Mouse (Mus musculus) kidney, postnatal 0 days (tissue): ENCODE measurements at regions not wholly inside any gene's neighbourhood (a gene's known extent, or its start where the extent isn't known, plus 50 kb on each side); places are given as distances from the start of the nearest gene placed in this dataset.

Source experiments
- ATAC-seq: fragments of 200-750 bp; cut with Nextera tagmentation; replicated peaks from 2 replicates; pipeline ENCODE4 v1.8.0; 2017; ENCODE audit warnings: low read depth, moderate number of reproducible peaks, moderate TSS enrichment, moderate library complexity; ENCODE audit not compliant: low FRiP score
- DNase-seq: peaks from one replicate; pipeline ENCODE4 v3.0.0-alpha.2; 2016; ENCODE audit warnings: low spot score
- H3K27ac ChIP-seq: fragments of 300-500 bp; sonication (generic); 2 replicates; pipeline ENCODE4 v1.5.1; 2014; ENCODE audit warnings: mild to moderate bottlenecking
- H3K27me3 ChIP-seq: fragments of 300-500 bp; sonication (generic); 2 replicates; pipeline ENCODE4 v1.6.1; 2014; ENCODE audit warnings: low read length, mixed read lengths; ENCODE audit not compliant: insufficient read depth
- H3K36me3 ChIP-seq: fragments of 300-500 bp; sonication (generic); 2 replicates; pipeline ENCODE4 v1.6.1; 2014; ENCODE audit warnings: low read length, mixed read lengths; ENCODE audit not compliant: insufficient read depth
- H3K4me1 ChIP-seq: fragments of 300-500 bp; sonication (generic); replicated peaks from 2 replicates; pipeline ENCODE4 v1.6.1; 2014; ENCODE audit warnings: antibody characterized with exemption, low read length, mixed read lengths; ENCODE audit not compliant: insufficient read depth
- H3K4me2 ChIP-seq: fragments of 300-500 bp; sonication (generic); 2 replicates; pipeline ENCODE4 v1.6.1; 2014; ENCODE audit warnings: mild to moderate bottlenecking, low read length, moderate library complexity, mixed read lengths
- H3K4me3 ChIP-seq: fragments of 300-500 bp; sonication (generic); replicated peaks from 2 replicates; pipeline ENCODE4 v1.5.1; 2014; ENCODE audit warnings: low read depth, low read length
- H3K9ac ChIP-seq: fragments of 300-500 bp; sonication (generic); 2 replicates; pipeline ENCODE4 v1.6.1; 2014; ENCODE audit warnings: low read depth, low read length
- H3K9me3 ChIP-seq: fragments of 300-500 bp; sonication (generic); replicated peaks from 2 replicates; pipeline ENCODE4 v1.6.1; 2016; ENCODE audit warnings: low read length, inconsistent platforms, mixed read lengths
- CTCF ChIP-seq: IDR thresholded peaks from 2 replicates; pipeline ENCODE4 v1.5.1; 2016; ENCODE audit warnings: antibody characterized with exemption, low read depth, mild to moderate bottlenecking, moderate library complexity
- WGBS: fragments of 180-500 bp; shearing (Covaris S2); extraction: QIAGEN DNeasy Blood & Tissue Kit; methylation state at CpG from one replicate; pipeline ENCODE4 v1.1.7; 2014; 5-methylcytosine and 5-hydroxymethylcytosine counted together

- Histone ChIP-seq H3K36me3 (no peaks in the 10 kb centered on the region), H3K9ac (no peak overlapping the region), H3K4me1 (no peaks in the 10 kb centered on the region), H3K27ac (no peak overlapping the region), H3K4me2 (no peak overlapping the region), H3K4me3 (no peak overlapping the region), H3K9me3 (no peaks in the 10 kb centered on the region), H3K27me3 (no peaks in the 10 kb centered on the region)
- no peak for TF ChIP-seq CTCF
- ATAC-seq, result no peak
- 87% methylated on average over 10 of the region's 10 CpGs for WGBS
- no peak for DNase-seq
Observed at GRCm38 (mm10) chr4:114733256-114734004, 88.1 kb upstream of the Gm12830 start.

- Histone ChIP-seq H3K4me3 (no peak overlapping the region), H3K27ac (peak overlapping the region; percentile 77), H3K9ac (no peak overlapping the region), H3K27me3 (no peaks in the 10 kb centered on the region), H3K36me3 (no peaks in the 10 kb centered on the region), H3K4me1 (peaks cover 6% of the 10 kb centered on the region; the same call in 1 of the 2 replicates), H3K4me2 (no peak overlapping the region), H3K9me3 (no peaks in the 10 kb centered on the region)
- ATAC-seq (peak; percentile 73; the same call in 1 of the 2 replicates), DNase-seq (peak; percentile 89)
- 12% methylated on average over 16 of the region's 16 CpGs for WGBS
- no peak for TF ChIP-seq CTCF
Observed at GRCm38 (mm10) chr4:114738903-114739667, 82.4 kb upstream of the Gm12830 start.

- Histone ChIP-seq H3K36me3 (no peaks in the 10 kb centered on the region), H3K27ac (no peak overlapping the region), H3K27me3 (no peaks in the 10 kb centered on the region), H3K4me2 (no peak overlapping the region), H3K4me1 (no peaks in the 10 kb centered on the region), H3K9ac (no peak overlapping the region), H3K4me3 (no peak overlapping the region), H3K9me3 (peaks cover 3% of the 10 kb centered on the region)
- TF ChIP-seq CTCF, result no peak
- ATAC-seq (no peak), DNase-seq (no peak)
- 64% methylated on average over 2 of the region's 2 CpGs for WGBS
Observed at GRCm38 (mm10) chr4:114748131-114748530, 73.4 kb upstream of the Gm12830 start.

- Histone ChIP-seq H3K4me1 (no peaks in the 10 kb centered on the region), H3K4me2 (no peak overlapping the region), H3K36me3 (no peaks in the 10 kb centered on the region), H3K9ac (no peak overlapping the region), H3K27me3 (no peaks in the 10 kb centered on the region), H3K9me3 (no peaks in the 10 kb centered on the region), H3K4me3 (no peak overlapping the region), H3K27ac (no peak overlapping the region)
- no peak for ATAC-seq
- TF ChIP-seq CTCF, result no peak
- no peak for DNase-seq
Observed at GRCm38 (mm10) chr4:114759837-114760236, 61.7 kb upstream of the Gm12830 start.

- 25% methylated on average over 22 of the region's 22 CpGs for WGBS
- no peak overlapping the region for H3K4me3 ChIP-seq
- peak; percentile 73 for DNase-seq
- ATAC-seq, result peak; percentile 54
- H3K36me3 ChIP-seq, result no peaks in the 10 kb centered on the region
- H3K4me1 ChIP-seq, result 0 out of 2 replicates have a peak, but pooled peaks cover 6% of the 10 kb centered on the region
- no peaks in the 10 kb centered on the region for H3K9me3 ChIP-seq
- H3K9ac ChIP-seq, result no peak overlapping the region
- no peak for TF ChIP-seq CTCF
- H3K4me2 ChIP-seq, result no peak overlapping the region
- no peaks in the 10 kb centered on the region for H3K27me3 ChIP-seq
- H3K27ac ChIP-seq, result no peak overlapping the region
Observed at GRCm38 (mm10) chr4:114766643-114767393, 54.7 kb upstream of the Gm12830 start.
